Mouse (Mus musculus): ENCODE measurements around the gene Utp11. TPM values are rescaled to one million over a fixed set of nuclear protein-coding genes. Genes with fewer than 3 reads are reported as not detected.
A peak's percentile ranks its signal among the peaks of the same experiment; 100 is the strongest.

Gene Utp11
- polyA plus RNA-seq, 1 experiment = not detected

- WGBS = 89% methylated on average over 6 of the region's 6 CpGs
- no peak overlapping the region for H3K27ac ChIP-seq (ENCODE audit: insufficient read depth, low read depth, low read length)
- no peak for TF ChIP-seq POLR2A (IDR thresholded peaks at IDR 0.05; ENCODE audit: insufficient read depth, low read depth, low read length)
- TF ChIP-seq CTCF (IDR thresholded peaks at IDR 0.05; ENCODE audit: insufficient read depth, low read depth, low read length) = no peak
Observed at GRCm38 (mm10) chr4:124675958-124676357, 17.4 kb downstream of the Utp11 start.

GRCm38 (mm10) chr4:124675037-124675436, 18.4 kb downstream of the Utp11 start:
- Histone ChIP-seq H3K4me3 (ENCODE audit: insufficient read depth, low read depth, low read length) (no peak overlapping the region), H3K4me1 (ENCODE audit: control insufficient read depth, insufficient read depth, low read length) (peaks cover 24% of the 10 kb centered on the region), H3K27ac (ENCODE audit: insufficient read depth, low read depth, low read length) (no peak overlapping the region)
- TF ChIP-seq CTCF (IDR thresholded peaks at IDR 0.05; ENCODE audit: insufficient read depth, low read depth, low read length) = peak; percentile 82
- TF ChIP-seq POLR2A (IDR thresholded peaks at IDR 0.05; ENCODE audit: insufficient read depth, low read depth, low read length) = no peak
- 16% methylated on average over 4 of the region's 4 CpGs for WGBS

More at GRCm38 (mm10) chr4:124675958-124676357, 17.4 kb downstream of the Utp11 start:
- no peak overlapping the region for H3K4me3 ChIP-seq (ENCODE audit: insufficient read depth, low read depth, low read length)
- peaks cover 24% of the 10 kb centered on the region for H3K4me1 ChIP-seq (ENCODE audit: control insufficient read depth, insufficient read depth, low read length)

- 67% methylated on average over 17 of the region's 17 CpGs for WGBS
- peaks cover 24% of the 10 kb centered on the region for H3K4me1 ChIP-seq (ENCODE audit: control insufficient read depth, insufficient read depth, low read length)
- TF ChIP-seq CTCF (IDR thresholded peaks at IDR 0.05; ENCODE audit: insufficient read depth, low read depth, low read length) (no peak), POLR2A (IDR thresholded peaks at IDR 0.05; ENCODE audit: insufficient read depth, low read depth, low read length) (no peak)
- H3K27ac ChIP-seq (ENCODE audit: insufficient read depth, low read depth, low read length) = no peak overlapping the region
- H3K4me3 ChIP-seq (ENCODE audit: insufficient read depth, low read depth, low read length) = no peak overlapping the region
Observed at GRCm38 (mm10) chr4:124674334-124675032, 18.9 kb downstream of the Utp11 start.

- WGBS = 8% methylated on average over 31 of the region's 31 CpGs
- peak overlapping the region; percentile 25 for H3K4me3 ChIP-seq (ENCODE audit: insufficient read depth, low read depth, low read length)
- peaks cover 33% of the 10 kb centered on the region for H3K4me1 ChIP-seq (ENCODE audit: control insufficient read depth, insufficient read depth, low read length)
- H3K27ac ChIP-seq (ENCODE audit: insufficient read depth, low read depth, low read length) = no peak overlapping the region
- TF ChIP-seq POLR2A (IDR thresholded peaks at IDR 0.05; ENCODE audit: insufficient read depth, low read depth, low read length) (no peak), CTCF (IDR thresholded peaks at IDR 0.05; ENCODE audit: insufficient read depth, low read depth, low read length) (no peak)
Observed at GRCm38 (mm10) chr4:124672347-124673320, 20.8 kb downstream of the Utp11 start.

GRCm38 (mm10) chr4:124671583-124671982, 21.8 kb downstream of the Utp11 start:
- no peak overlapping the region for H3K4me3 ChIP-seq (ENCODE audit: insufficient read depth, low read depth, low read length)
- H3K27ac ChIP-seq (ENCODE audit: insufficient read depth, low read depth, low read length) = no peak overlapping the region
- H3K4me1 ChIP-seq (ENCODE audit: control insufficient read depth, insufficient read depth, low read length) = peaks cover 35% of the 10 kb centered on the region
- 53% methylated on average over 7 of the region's 7 CpGs for WGBS
- TF ChIP-seq POLR2A (IDR thresholded peaks at IDR 0.05; ENCODE audit: insufficient read depth, low read depth, low read length) (no peak), CTCF (IDR thresholded peaks at IDR 0.05; ENCODE audit: insufficient read depth, low read depth, low read length) (no peak)

- H3K4me1 ChIP-seq (ENCODE audit: control insufficient read depth, insufficient read depth, low read length) = peaks cover 35% of the 10 kb centered on the region
- 71% methylated on average over 8 of the region's 8 CpGs for WGBS
- no peak for TF ChIP-seq CTCF (IDR thresholded peaks at IDR 0.05; ENCODE audit: insufficient read depth, low read depth, low read length)
- TF ChIP-seq POLR2A (IDR thresholded peaks at IDR 0.05; ENCODE audit: insufficient read depth, low read depth, low read length) = no peak
- no peak overlapping the region for H3K4me3 ChIP-seq (ENCODE audit: insufficient read depth, low read depth, low read length)
- H3K27ac ChIP-seq (ENCODE audit: insufficient read depth, low read depth, low read length) = no peak overlapping the region
Observed at GRCm38 (mm10) chr4:124670232-124670631, 23.2 kb downstream of the Utp11 start.

GRCm38 (mm10) chr4:124668078-124668477, 25.3 kb downstream of the Utp11 start:
- no peak overlapping the region for H3K27ac ChIP-seq (ENCODE audit: insufficient read depth, low read depth, low read length)
- WGBS = 39% methylated on average over 8 of the region's 8 CpGs

GRCm38 (mm10) chr4:124667476-124668033, 25.8 kb downstream of the Utp11 start:
- Histone ChIP-seq H3K27ac (ENCODE audit: insufficient read depth, low read depth, low read length) (no peak overlapping the region), H3K4me3 (ENCODE audit: insufficient read depth, low read depth, low read length) (no peak overlapping the region), H3K4me1 (ENCODE audit: control insufficient read depth, insufficient read depth, low read length) (peaks cover 31% of the 10 kb centered on the region)
- TF ChIP-seq CTCF (IDR thresholded peaks at IDR 0.05; ENCODE audit: insufficient read depth, low read depth, low read length) = no peak
- no peak for TF ChIP-seq POLR2A (IDR thresholded peaks at IDR 0.05; ENCODE audit: insufficient read depth, low read depth, low read length)
- WGBS = 78% methylated on average over 14 of the region's 14 CpGs

More at GRCm38 (mm10) chr4:124668078-124668477, 25.3 kb downstream of the Utp11 start:
- no peak overlapping the region for H3K4me3 ChIP-seq (ENCODE audit: insufficient read depth, low read depth, low read length)
- H3K4me1 ChIP-seq (ENCODE audit: control insufficient read depth, insufficient read depth, low read length) = peaks cover 36% of the 10 kb centered on the region
- no peak for TF ChIP-seq POLR2A (IDR thresholded peaks at IDR 0.05; ENCODE audit: insufficient read depth, low read depth, low read length)
- TF ChIP-seq CTCF (IDR thresholded peaks at IDR 0.05; ENCODE audit: insufficient read depth, low read depth, low read length) = no peak
